Mouse (Mus musculus) erythroblast, embryonic 14.5 days (primary cell): ENCODE results near the gene Gpr180. TPM values are rescaled to one million over a fixed set of nuclear protein-coding genes. Genes with fewer than 3 reads are reported as not detected.

Experiments used
- H3K27me3 ChIP-seq: 2 replicates; pipeline ENCODE4 v1.6.1; 2012; ENCODE audit warnings: inconsistent platforms; ENCODE audit not compliant: control insufficient read depth
- H3K36me3 ChIP-seq: 2 replicates; pipeline ENCODE4 v1.6.1; 2012; ENCODE audit warnings: mild to moderate bottlenecking, inconsistent platforms; ENCODE audit not compliant: control insufficient read depth
- H3K4me1 ChIP-seq: 2 replicates; pipeline ENCODE4 v1.6.1; 2012; ENCODE audit warnings: inconsistent platforms; ENCODE audit not compliant: control insufficient read depth
- H3K4me3 ChIP-seq: replicated peaks from 2 replicates; pipeline ENCODE3; 2012; ENCODE audit warnings: moderate library complexity, mild to moderate bottlenecking, inconsistent platforms
- H3K9me3 ChIP-seq: 2 replicates; pipeline ENCODE4 v1.6.1; 2012; ENCODE audit warnings: low read length, inconsistent platforms, mixed read lengths; ENCODE audit not compliant: control insufficient read depth
- GATA1 ChIP-seq: IDR thresholded peaks from 2 replicates; pipeline ENCODE4 v1.6.1; 2012; ENCODE audit warnings: low read length, inconsistent platforms, mixed read lengths
- TAL1 ChIP-seq: IDR thresholded peaks from 3 replicates; pipeline ENCODE4 v1.6.1; 2012; ENCODE audit warnings: low read length, inconsistent platforms, mixed read lengths
- polyA plus RNA-seq: library from polyadenylated mRNA; stranded (reverse); fragments of >175 nt; gene quantifications from 2 replicates; pipeline ENCODE4 v1.2.3, GENCODE M21; 2012

The Gpr180 gene
- polyA plus RNA-seq, 1 experiment, result 0.04 TPM

- no peaks in the 10 kb centered on the region for H3K4me1 ChIP-seq
- H3K9me3 ChIP-seq, result no peaks in the 10 kb centered on the region
- H3K36me3 ChIP-seq, result peaks cover 2% of the 10 kb centered on the region; the same call in 1 of the 2 replicates
- no peak overlapping the region for H3K4me3 ChIP-seq
- TF ChIP-seq GATA1 (no peak), TAL1 (no peak)
- no peaks in the 10 kb centered on the region for H3K27me3 ChIP-seq
Observed at GRCm38 (mm10) chr14:118173590-118174203, 36.7 kb downstream of the Gpr180 start.

GRCm38 (mm10) chr14:118175071-118175693, 38.2 kb downstream of the Gpr180 start:
- Histone ChIP-seq H3K9me3 (no peaks in the 10 kb centered on the region), H3K4me3 (no peak overlapping the region), H3K36me3 (no peaks in the 10 kb centered on the region), H3K27me3 (no peaks in the 10 kb centered on the region), H3K4me1 (peaks cover 6% of the 10 kb centered on the region)
- TF ChIP-seq GATA1, result no peak
- TF ChIP-seq TAL1, result no peak

- Histone ChIP-seq H3K4me3 (no peak overlapping the region), H3K27me3 (no peaks in the 10 kb centered on the region), H3K4me1 (peaks cover 11% of the 10 kb centered on the region), H3K9me3 (no peaks in the 10 kb centered on the region), H3K36me3 (no peaks in the 10 kb centered on the region)
- TF ChIP-seq GATA1, result no peak
- TF ChIP-seq TAL1, result no peak
Observed at GRCm38 (mm10) chr14:118175694-118176085, 38.7 kb downstream of the Gpr180 start.

- no peaks in the 10 kb centered on the region for H3K9me3 ChIP-seq
- no peaks in the 10 kb centered on the region for H3K36me3 ChIP-seq
- H3K4me1 ChIP-seq, result peaks cover 23% of the 10 kb centered on the region
- H3K27me3 ChIP-seq, result no peaks in the 10 kb centered on the region
- TF ChIP-seq GATA1 (no peak), TAL1 (no peak)
- no peak overlapping the region for H3K4me3 ChIP-seq
Observed at GRCm38 (mm10) chr14:118179251-118179650, 42.3 kb downstream of the Gpr180 start.

GRCm38 (mm10) chr14:118179701-118180100, 42.7 kb downstream of the Gpr180 start:
- Histone ChIP-seq H3K36me3 (no peaks in the 10 kb centered on the region), H3K4me3 (peak overlapping the region; percentile 67), H3K4me1 (peaks cover 23% of the 10 kb centered on the region), H3K27me3 (no peaks in the 10 kb centered on the region), H3K9me3 (no peaks in the 10 kb centered on the region)
- TF ChIP-seq TAL1 (no peak), GATA1 (no peak)

- H3K9me3 ChIP-seq, result no peaks in the 10 kb centered on the region
- H3K4me1 ChIP-seq, result peaks cover 23% of the 10 kb centered on the region
- H3K36me3 ChIP-seq, result no peaks in the 10 kb centered on the region
- TF ChIP-seq TAL1, result no peak
- no peak for TF ChIP-seq GATA1
- no peaks in the 10 kb centered on the region for H3K27me3 ChIP-seq
- H3K4me3 ChIP-seq, result peak overlapping the region; percentile 67
Observed at GRCm38 (mm10) chr14:118180117-118180557, 43.2 kb downstream of the Gpr180 start.

GRCm38 (mm10) chr14:118180711-118181177, 43.8 kb downstream of the Gpr180 start:
- Histone ChIP-seq H3K27me3 (no peaks in the 10 kb centered on the region), H3K4me1 (peaks cover 23% of the 10 kb centered on the region), H3K9me3 (no peaks in the 10 kb centered on the region), H3K4me3 (peak overlapping the region; percentile 67), H3K36me3 (no peaks in the 10 kb centered on the region)
- TF ChIP-seq GATA1, result no peak
- TF ChIP-seq TAL1, result no peak

GRCm38 (mm10) chr14:118191442-118191841, 54.5 kb downstream of the Gpr180 start:
- Histone ChIP-seq H3K36me3 (no peaks in the 10 kb centered on the region), H3K4me1 (peaks cover 11% of the 10 kb centered on the region), H3K27me3 (no peaks in the 10 kb centered on the region; the same call in 1 of the 2 replicates), H3K9me3 (no peaks in the 10 kb centered on the region), H3K4me3 (no peak overlapping the region)
- TF ChIP-seq GATA1 (no peak), TAL1 (no peak)

- Histone ChIP-seq H3K36me3 (no peaks in the 10 kb centered on the region), H3K9me3 (no peaks in the 10 kb centered on the region), H3K4me3 (no peak overlapping the region), H3K27me3 (no peaks in the 10 kb centered on the region; the same call in 1 of the 2 replicates), H3K4me1 (peaks cover 20% of the 10 kb centered on the region)
- TF ChIP-seq GATA1, result no peak
Observed at GRCm38 (mm10) chr14:118193001-118193628, 56.2 kb downstream of the Gpr180 start.
